Mouse (Mus musculus): ENCODE data around the gene Cyfip2. TPM values are rescaled to one million over a fixed set of nuclear protein-coding genes. Genes with fewer than 3 reads are reported as not detected.
A peak's percentile ranks its signal among the peaks of the same experiment; 100 is the strongest.

The Cyfip2 gene
- total and polyA plus RNA-seq, 2 experiments from 2014 or later = 79.1 to 162 TPM

DNA sequence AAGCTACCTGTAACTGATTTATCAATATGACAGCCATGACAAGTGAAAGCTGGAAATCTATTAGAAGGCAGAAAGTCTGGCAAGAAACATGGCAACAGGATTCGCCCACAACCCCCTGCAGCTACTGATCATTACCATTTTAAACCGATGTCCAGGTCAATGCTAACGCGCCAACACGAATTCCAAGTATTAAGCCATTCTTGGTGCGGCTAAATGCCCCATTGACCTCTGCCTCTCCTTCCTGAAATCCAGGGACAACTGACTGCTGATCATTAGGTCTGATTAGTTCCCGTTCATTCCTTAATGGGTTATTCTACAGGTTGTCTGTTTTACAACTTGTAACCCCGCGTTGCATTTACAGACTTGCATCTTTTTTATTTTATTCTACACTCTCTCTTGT lies 95.0 kb downstream of the Cyfip2 start:
- no peaks in the 10 kb centered on the region for H3K27me3 ChIP-seq (ENCODE audit: insufficient read depth, low read length)
- H3K36me3 ChIP-seq (ENCODE audit: insufficient read depth, low read length) = peaks cover 9% of the 10 kb centered on the region; the same call in 1 of the 2 replicates
- no peak for TF ChIP-seq CTCF (IDR thresholded peaks at IDR 0.05; ENCODE audit: low read depth)
- H3K4me3 ChIP-seq (ENCODE audit: low read length) = no peak overlapping the region
- H3K9me3 ChIP-seq (ENCODE audit: low read length) = no peaks in the 10 kb centered on the region
- peaks cover 5% of the 10 kb centered on the region; the same call in 1 of the 2 replicates for H3K4me1 ChIP-seq (ENCODE audit: insufficient read depth, low read length)
- no peak overlapping the region for H3K4me2 ChIP-seq (ENCODE audit: low read depth, low read length)
- ATAC-seq (no peak), DNase-seq (ENCODE audit: low spot score) (no peak)
- no peak overlapping the region for H3K9ac ChIP-seq (replicated peaks; ENCODE audit: low read length)
- 77% methylated on average over 9 of the region's 9 CpGs for WGBS
- peak overlapping the region; percentile 73; the same call in 1 of the 2 replicates for H3K27ac ChIP-seq

DNA sequence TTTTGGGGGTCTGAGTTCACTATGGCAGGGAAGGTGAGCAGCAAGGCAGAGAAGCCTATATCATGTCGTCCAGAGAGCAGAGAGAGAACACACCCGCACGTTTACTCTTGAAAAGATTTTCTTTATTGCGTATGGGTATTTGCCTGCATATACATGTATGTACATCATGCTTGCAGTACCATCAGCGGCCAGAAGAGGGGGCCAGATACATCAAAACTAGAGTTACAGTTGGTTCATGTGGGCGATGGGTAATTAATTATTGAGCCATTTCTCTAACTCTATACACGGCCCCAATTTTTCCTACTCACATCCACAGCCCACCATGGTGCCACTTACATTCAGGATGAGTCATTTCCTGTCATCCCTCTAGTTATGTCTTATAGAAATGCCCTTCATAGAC lies 96.0 kb downstream of the Cyfip2 start:
- 77% methylated on average over 7 of the region's 7 CpGs for WGBS
- H3K4me1 ChIP-seq (ENCODE audit: insufficient read depth, low read length) = peaks cover 5% of the 10 kb centered on the region; the same call in 1 of the 2 replicates
- DNase-seq (ENCODE audit: low spot score) = peak; percentile 78

DNA sequence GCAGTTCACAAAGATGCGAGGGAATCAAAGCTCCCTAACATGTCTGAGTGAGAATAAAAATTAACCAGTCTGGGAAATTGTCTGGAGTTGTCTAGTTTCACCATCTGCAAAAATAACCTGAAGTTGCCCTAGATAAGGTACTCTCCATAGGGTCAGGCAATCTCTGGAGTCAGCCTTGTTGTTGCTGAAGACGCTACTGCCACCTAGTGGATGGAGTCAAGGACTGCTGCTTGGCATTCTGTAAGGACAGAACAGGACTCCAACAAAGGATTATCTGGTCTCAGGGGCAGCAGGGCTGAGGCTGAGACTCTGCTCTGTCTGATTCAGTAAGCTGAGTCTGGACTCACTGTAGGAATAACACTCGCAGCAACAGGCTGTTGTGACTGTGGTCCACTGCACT lies 97.3 kb downstream of the Cyfip2 start:
- WGBS = 24% methylated on average over 3 of the region's 3 CpGs
- Histone ChIP-seq H3K27ac (0 out of 2 replicates have a peak overlapping the region, but pooled peaks have one; percentile 15), H3K4me3 (ENCODE audit: low read length) (no peak overlapping the region), H3K27me3 (ENCODE audit: insufficient read depth, low read length) (no peaks in the 10 kb centered on the region), H3K9me3 (ENCODE audit: low read length) (no peaks in the 10 kb centered on the region), H3K9ac (replicated peaks; ENCODE audit: low read length) (no peak overlapping the region), H3K4me1 (ENCODE audit: insufficient read depth, low read length) (peaks cover 5% of the 10 kb centered on the region; the same call in 1 of the 2 replicates), H3K4me2 (ENCODE audit: low read depth, low read length) (no peak overlapping the region), H3K36me3 (ENCODE audit: insufficient read depth, low read length) (no peaks in the 10 kb centered on the region; the same call in 1 of the 2 replicates)
- DNase-seq (ENCODE audit: low spot score) (peak; percentile 95), ATAC-seq (peak; percentile 86)
- TF ChIP-seq CTCF (IDR thresholded peaks at IDR 0.05; ENCODE audit: low read depth) = peak; percentile 99

More for the DNA sequence above, 96.0 kb downstream of the Cyfip2 start:
- no peak for ATAC-seq
- H3K4me2 ChIP-seq (ENCODE audit: low read depth, low read length) = no peak overlapping the region
- H3K36me3 ChIP-seq (ENCODE audit: insufficient read depth, low read length) = no peaks in the 10 kb centered on the region; the same call in 1 of the 2 replicates
- H3K4me3 ChIP-seq (ENCODE audit: low read length) = no peak overlapping the region
- no peak overlapping the region for H3K27ac ChIP-seq
- TF ChIP-seq CTCF (IDR thresholded peaks at IDR 0.05; ENCODE audit: low read depth) = peak; percentile 78
- no peak overlapping the region for H3K9ac ChIP-seq (replicated peaks; ENCODE audit: low read length)
- H3K27me3 ChIP-seq (ENCODE audit: insufficient read depth, low read length) = no peaks in the 10 kb centered on the region
- no peaks in the 10 kb centered on the region for H3K9me3 ChIP-seq (ENCODE audit: low read length)

DNA sequence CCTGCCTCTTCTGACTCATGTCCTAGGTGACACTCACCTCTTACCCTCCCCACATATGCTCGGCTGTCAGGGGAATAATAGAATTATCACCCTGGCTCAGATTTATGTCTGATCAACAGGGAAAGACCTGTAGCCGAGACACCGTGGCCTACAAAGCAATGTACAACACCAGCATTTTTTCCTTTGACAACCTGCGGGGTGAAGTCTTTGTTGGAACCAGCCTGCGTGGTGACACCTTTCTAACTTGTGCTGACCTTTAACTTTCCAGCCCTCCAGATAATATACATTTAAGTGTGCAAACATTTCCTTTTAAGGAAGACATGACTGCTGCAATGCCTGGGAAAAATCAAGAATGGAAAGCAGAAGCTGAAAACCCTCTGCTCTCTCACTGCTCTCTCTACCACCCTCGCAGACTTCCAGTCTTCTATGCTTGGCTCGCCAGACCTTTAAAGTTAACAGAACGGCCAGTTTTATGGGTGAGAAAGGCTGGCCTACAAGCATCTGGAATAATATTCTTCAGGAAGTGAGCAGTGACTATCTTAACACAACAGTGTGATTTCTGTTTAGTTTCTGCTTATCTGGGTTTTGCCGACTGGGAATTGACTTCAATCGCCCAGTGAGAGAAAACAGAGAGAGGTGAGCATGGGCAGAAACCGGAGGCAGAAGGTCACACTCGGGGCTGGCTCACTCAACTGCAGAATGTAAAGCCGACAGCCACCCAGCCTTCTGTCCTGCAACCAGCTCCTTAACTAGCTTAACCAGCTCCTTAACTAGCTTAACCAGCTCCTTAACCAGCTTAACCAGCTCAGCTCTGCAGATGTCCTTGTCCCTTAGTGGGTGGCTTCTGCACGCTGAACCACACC lies 98.1 kb downstream of the Cyfip2 start:
- 75% methylated on average over 14 of the region's 14 CpGs for WGBS
- no peak overlapping the region for H3K4me2 ChIP-seq (ENCODE audit: low read depth, low read length)
- no peak for TF ChIP-seq CTCF (IDR thresholded peaks at IDR 0.05; ENCODE audit: low read depth)

DNA sequence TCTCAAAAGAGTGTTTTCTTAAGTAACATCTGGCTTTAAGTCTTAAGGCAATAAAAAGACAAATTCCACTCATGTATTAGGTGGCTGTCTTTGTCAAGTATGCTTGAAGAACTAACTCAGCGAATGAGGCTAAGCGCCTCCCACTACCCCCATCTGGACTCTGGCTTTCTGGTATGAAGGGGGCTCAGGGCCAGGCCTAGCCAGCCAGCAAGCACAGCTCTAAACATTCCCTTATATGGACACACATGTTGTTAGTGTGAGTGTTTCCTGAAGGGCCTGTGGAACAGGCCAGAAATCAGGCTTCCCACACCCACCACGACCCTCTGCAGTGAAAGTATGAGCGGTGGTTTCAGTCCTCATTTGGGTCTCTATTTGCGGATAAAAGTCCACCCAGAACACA lies 98.8 kb downstream of the Cyfip2 start:
- peaks cover 4% of the 10 kb centered on the region; the same call in 1 of the 2 replicates for H3K4me1 ChIP-seq (ENCODE audit: insufficient read depth, low read length)
- WGBS = 88% methylated on average over 5 of the region's 5 CpGs
- no peak for ATAC-seq
- no peaks in the 10 kb centered on the region for H3K9me3 ChIP-seq (ENCODE audit: low read length)
- no peak for TF ChIP-seq CTCF (IDR thresholded peaks at IDR 0.05; ENCODE audit: low read depth)
- DNase-seq (ENCODE audit: low spot score) = no peak
- no peaks in the 10 kb centered on the region for H3K27me3 ChIP-seq (ENCODE audit: insufficient read depth, low read length)
- H3K9ac ChIP-seq (replicated peaks; ENCODE audit: low read length) = no peak overlapping the region
- no peak overlapping the region for H3K4me3 ChIP-seq (ENCODE audit: low read length)
- H3K27ac ChIP-seq = no peak overlapping the region
- H3K36me3 ChIP-seq (ENCODE audit: insufficient read depth, low read length) = no peaks in the 10 kb centered on the region; the same call in 1 of the 2 replicates
- H3K4me2 ChIP-seq (ENCODE audit: low read depth, low read length) = no peak overlapping the region

More for the DNA sequence above, 98.1 kb downstream of the Cyfip2 start:
- Histone ChIP-seq H3K4me3 (ENCODE audit: low read length) (no peak overlapping the region), H3K9ac (replicated peaks; ENCODE audit: low read length) (no peak overlapping the region), H3K27me3 (ENCODE audit: insufficient read depth, low read length) (no peaks in the 10 kb centered on the region), H3K4me1 (ENCODE audit: insufficient read depth, low read length) (peaks cover 5% of the 10 kb centered on the region; the same call in 1 of the 2 replicates), H3K9me3 (ENCODE audit: low read length) (no peaks in the 10 kb centered on the region), H3K36me3 (ENCODE audit: insufficient read depth, low read length) (no peaks in the 10 kb centered on the region; the same call in 1 of the 2 replicates), H3K27ac (no peak overlapping the region)
- ATAC-seq (no peak), DNase-seq (ENCODE audit: low spot score) (no peak)

DNA sequence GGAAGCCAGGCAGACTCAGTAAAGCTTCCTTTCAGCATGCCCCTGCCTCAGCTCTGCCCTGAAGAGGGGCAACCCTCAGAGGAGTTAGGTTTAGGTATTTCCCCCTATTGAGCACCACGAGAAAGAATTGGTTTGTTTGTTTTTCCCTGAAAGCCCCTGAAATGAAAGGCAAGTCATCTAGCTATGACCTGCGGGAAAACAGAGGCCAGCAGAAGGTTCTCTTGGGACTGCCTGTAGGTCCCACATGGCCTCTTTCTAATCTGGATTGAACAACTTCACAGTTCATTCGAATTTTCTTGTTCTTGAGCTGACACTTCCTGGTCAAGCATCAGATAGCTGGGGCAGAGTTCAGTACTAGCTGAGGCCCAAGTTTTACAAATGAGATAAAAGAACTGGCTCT lies 100.8 kb downstream of the Cyfip2 start:
- WGBS = 33% methylated on average over 3 of the region's 3 CpGs
- Histone ChIP-seq H3K9ac (replicated peaks; ENCODE audit: low read length) (no peak overlapping the region), H3K4me3 (ENCODE audit: low read length) (no peak overlapping the region), H3K27ac (no peak overlapping the region), H3K4me1 (ENCODE audit: insufficient read depth, low read length) (no peaks in the 10 kb centered on the region; the same call in 1 of the 2 replicates), H3K36me3 (ENCODE audit: insufficient read depth, low read length) (peaks cover 11% of the 10 kb centered on the region; the same call in 1 of the 2 replicates), H3K9me3 (ENCODE audit: low read length) (no peaks in the 10 kb centered on the region), H3K27me3 (ENCODE audit: insufficient read depth, low read length) (no peaks in the 10 kb centered on the region), H3K4me2 (ENCODE audit: low read depth, low read length) (no peak overlapping the region)
- TF ChIP-seq CTCF (IDR thresholded peaks at IDR 0.05; ENCODE audit: low read depth) = no peak
- ATAC-seq (no peak), DNase-seq (ENCODE audit: low spot score) (no peak)

Measured in hindbrain, postnatal 0 days (tissue).